Mouse (Mus musculus): ENCODE measurements around the gene Dll1. TPM values are rescaled to one million over a fixed set of nuclear protein-coding genes. Genes with fewer than 3 reads are reported as not detected.
A peak's percentile ranks its signal among the peaks of the same experiment; 100 is the strongest.

The Dll1 gene
- total RNA-seq, 2 experiments from 2014 or later: 10.7 to 11.8 TPM

DNA sequence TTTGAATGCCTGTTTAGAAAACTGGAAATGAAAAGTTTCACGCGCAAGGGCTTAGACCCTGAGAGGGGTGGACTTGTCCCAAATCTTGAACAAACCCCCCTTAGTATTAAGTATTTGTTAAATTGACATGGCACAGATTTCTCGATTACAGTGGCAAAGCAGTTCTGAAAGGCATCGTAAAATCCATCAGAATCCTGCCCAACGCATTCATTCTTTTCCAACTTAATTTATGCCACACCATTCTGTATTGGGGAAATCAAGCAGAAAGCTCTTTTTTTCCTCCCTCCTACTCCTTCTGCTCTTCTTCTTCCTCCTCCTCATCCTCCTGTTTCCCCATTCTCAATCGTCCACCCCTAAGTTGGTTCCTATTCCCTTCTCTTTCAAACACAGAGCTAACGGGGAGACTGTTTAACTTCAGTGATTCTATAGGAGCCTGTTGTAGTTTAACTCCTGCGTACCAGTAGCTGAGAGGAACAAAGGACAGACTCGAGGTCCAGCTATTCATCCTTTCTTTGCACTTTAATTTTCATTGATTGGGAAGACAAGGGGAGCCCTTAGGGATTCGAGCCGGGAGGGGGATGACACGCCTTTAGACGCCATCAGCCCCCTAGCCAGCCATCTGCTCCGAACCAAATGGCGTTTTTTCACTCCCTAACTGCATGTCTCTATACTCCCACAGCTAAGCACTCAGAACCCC lies 1.9 kb upstream of the Dll1 start:
- DNase-seq: peak in 1 of 2 experiments; percentile 30

- DNase-seq: no peak
These were observed 1.2 kb upstream of the Dll1 start for GRCm38 (mm10) chr17:15377901-15378300.

DNA sequence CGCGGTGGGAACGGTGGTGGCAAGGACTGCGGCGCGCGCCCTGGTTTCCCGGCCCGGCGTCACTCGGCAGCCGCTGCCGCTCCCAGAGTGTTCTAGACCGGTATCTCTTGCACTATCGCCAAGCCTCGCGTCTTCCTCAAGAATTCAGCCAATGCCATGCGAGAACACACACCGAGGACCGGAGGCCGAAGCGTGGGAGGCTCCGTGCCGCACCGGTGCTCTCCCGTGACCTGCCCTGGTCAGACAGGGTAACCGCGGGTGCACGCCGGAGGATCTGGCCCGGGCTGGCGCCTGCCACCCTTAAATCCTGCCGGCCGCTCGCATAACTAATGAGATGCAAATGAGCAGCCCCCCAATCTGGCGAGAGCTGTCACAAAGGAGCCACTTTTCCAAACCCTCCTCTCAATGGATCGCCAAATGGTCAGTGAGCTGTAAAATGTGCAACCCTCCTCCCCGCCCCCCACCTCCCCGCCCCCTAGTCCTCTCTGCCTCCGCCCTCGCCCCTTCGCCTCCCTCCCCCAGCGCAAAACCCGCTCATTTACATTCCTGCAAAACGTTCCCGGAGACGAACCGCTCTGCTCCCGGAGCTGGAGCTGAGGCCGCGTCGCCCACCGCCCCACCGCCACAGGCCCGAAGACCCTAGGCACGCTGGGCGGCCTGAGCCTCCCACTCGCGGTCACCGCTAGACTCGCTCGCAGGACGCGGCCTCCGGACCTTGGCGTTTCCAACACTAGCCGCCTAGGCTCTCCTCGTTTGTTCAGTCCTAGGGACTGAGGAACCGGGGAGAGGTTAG lies 775 bp downstream of the Dll1 start:
- DNase-seq: peak; percentile 70

GRCm38 (mm10) chr17:15375224-15375623 lies 1.4 kb downstream of the Dll1 start:
- no peak for DNase-seq

GRCm38 (mm10) chr17:15374321-15375141 lies 2.1 kb downstream of the Dll1 start:
- DNase-seq: no peak

DNA sequence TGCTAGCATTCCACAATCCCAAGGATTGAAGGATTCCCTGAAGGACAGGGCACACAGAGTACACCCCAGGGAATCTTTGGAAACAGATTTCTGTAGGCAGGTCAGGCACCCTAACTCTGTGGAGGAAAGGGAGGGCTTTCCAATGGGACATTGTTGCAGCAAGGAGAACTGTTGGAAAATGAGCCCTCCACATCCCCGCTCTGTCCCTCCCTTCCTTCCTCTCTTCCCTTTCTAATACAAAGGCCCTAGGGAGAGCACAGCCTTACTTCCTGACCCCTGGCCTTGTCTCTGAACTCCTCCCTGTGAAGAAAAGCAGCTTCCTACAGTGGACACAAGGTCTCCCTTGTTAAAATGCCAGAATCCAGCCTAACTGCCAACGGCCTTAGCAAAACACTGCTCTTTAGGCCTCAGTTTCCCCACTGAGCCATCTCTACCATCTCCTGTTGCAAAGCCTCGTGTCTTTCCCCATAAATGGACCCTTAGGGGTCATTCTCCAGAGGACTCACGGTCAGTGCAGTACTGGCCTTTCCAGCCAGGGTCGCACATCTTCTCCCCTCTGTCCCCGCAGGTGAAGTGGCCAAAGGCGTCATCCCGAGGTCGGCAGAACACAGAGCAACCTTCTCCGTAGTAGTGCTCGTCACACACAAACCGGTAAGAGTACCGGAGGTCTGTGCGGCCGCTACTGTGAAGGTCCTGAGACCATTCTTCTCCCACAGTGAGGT lies 3.6 kb downstream of the Dll1 start:
- DNase-seq: no peak

- DNase-seq: no peak
These were observed 4.5 kb downstream of the Dll1 start for GRCm38 (mm10) chr17:15371967-15372835.

DNA sequence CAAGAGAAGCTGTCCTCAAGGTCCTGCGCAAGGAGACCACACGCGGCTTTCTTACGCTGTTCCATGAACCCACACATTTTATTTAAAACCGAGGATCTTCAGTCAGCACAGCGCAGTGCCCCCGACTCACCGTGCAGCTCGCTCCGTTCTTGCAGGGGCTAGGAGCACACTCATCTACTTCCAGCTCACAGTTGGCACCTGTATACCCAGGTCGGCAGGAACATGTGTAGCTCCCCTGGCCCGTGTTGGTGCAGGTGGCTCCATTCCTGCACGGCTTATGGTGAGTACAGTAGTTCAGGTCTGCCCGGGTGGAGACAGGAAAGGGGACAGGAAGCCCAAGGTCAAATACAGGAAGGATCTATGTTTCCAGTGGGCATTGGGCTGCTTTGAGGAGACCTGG lies 6.3 kb downstream of the Dll1 start:
- no peak for DNase-seq

DNA sequence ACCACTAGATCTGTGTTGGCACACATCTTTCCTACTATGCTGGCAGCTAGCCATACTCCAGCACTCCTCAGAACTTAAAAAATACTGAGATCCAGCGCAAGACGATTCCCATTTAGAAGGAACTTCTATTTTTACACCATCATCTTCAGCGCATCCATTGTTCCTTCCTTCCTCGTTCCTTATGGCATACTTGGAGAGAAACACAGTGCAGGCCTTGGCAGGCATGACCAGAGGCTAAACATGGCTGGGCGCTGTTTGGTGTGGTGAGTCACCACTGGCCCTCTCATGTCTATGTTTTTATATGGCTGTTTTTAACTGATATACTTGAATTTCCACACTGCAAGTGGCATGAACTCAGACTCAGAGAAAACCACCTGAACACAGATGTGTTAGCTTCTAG lies 11.0 kb downstream of the Dll1 start:
- no peak for DNase-seq

DNA sequence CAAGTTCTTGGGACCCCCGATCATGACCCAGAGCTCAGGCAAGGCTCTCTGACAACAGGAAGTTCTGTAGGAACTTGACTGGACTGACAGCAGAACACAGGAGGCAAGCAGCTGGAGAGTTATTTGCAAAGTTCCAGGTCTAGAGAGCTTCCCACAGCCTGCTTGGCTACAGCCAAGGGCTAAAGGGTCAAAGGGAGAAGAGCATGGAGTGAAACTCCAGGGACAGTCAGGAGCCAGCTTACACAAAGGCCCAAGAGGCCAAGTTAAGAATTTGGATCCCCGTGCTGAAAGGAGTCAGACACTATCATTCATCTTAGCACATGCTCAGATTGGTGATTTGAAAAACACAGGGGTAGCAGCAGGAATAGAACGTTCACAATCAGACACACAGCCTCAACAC lies 13.0 kb downstream of the Dll1 start:
- DNase-seq: no peak

DNA sequence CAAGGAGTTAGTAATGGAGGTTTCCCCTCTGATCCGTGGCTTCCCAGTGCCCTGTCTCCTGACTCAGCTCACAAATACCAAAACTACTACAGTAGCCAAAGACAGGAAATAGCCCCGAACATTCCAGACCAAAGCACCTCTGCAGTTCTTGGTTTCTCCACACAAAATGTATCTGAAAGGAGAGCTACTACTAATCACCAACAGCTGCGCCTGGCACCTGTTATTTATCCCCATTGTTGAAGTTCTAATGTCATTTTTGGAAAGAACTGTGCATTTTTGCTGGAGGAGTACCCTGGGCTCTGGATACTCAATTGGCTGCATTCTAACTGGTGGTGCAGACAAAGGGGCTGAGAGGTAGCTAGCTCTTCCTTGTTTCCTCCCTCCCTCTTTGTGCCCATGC lies 19.6 kb downstream of the Dll1 start:
- no peak for DNase-seq

- no peak for DNase-seq
These were observed 20.1 kb downstream of the Dll1 start for GRCm38 (mm10) chr17:15356526-15356925.

DNA sequence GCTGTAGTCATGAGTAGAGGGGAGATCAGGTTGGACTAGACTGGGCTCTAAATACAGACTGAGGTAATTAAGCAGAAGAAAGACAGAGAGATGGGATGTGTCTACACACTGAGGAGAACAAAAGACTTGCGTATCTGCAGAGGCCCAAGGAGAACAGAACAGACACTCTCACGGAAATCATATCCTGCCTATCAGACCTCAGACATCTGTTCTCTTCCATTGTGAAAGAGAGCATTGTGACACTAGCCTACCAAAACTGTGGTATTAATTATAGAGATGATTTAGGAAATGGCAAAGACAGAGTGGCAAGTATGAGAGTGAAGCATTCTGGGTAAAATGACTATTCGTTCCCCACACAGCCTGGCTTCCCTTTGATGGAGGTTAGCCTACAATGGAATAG lies 21.6 kb downstream of the Dll1 start:
- no peak for DNase-seq

DNA sequence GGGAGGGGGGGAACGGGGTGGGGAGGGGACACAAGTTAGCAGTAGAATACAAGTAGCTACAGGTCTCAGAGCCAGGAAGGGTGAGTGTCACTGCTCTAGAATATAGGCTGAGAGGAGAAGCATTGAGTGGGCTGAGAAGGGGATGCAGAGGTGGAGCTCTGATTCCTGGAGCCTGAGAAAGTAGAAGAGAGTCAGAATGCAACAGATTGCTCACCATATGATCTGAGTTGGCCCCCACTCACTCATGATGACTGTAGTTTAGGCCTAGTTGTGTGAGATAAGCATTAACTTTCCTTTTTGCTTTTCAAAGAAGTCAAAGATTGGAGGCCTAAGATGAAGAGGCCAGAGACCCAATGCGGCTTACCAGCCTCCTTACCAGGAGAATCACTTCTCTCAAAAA lies 22.7 kb downstream of the Dll1 start:
- DNase-seq: no peak

DNA sequence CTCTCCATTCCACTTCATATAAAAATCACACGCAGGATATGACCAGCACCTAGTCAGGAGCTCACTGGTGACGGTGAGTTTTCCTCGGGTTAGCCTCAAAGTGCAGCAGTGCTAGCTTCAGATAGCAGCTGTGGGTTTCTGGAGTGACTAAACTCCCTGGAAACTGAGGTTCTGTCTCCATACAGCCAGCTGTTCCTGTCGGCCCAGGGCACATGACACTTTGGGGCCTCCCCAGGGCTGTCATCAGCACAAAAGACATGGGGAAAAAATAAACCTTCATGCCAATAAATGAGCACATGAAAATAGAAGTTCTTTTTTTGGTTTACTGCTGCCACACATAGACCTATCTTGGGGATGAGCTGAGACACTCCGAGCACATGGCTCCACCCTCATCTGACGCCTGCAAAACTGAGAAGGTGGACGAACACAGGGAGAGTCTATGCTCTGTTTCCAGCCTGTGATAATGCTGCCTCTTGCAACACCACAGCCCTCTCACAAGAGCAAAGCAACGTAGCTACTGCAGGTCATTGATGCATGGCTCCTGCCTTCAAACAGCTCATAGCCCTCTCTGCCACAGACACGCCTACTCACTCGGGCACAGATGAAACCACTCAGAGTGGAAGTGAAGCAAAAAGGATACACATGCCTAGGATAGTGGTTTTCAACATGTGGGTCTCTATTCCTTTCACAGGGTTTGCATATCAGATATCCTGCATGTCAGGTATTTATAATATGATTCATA lies 23.6 kb downstream of the Dll1 start:
- no peak for DNase-seq

DNA sequence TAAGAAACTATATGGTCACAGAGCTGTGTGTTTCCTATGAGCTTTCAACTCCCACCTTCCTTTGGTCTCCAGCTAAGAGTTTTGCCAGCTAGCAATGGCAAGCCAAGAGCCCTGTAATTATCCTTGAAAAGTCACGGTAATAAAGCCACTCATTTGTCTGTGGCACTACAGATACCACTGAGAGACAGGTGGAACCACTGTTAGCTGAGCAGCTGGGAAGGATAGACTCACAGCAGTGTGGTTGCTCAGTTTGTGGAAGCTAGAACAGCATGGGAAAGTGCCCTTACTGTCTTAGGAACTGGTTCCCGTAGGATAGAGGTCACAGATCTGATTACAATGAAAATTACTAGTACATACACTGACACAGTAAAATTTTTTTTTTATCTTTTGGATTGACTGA lies 26.5 kb downstream of the Dll1 start:
- no peak for DNase-seq

GRCm38 (mm10) chr17:15343071-15343822 lies 33.4 kb downstream of the Dll1 start:
- peak; percentile 18 to 26 for DNase-seq

- DNase-seq: no peak
These were observed 38.8 kb downstream of the Dll1 start for GRCm38 (mm10) chr17:15337906-15338305.

DNA sequence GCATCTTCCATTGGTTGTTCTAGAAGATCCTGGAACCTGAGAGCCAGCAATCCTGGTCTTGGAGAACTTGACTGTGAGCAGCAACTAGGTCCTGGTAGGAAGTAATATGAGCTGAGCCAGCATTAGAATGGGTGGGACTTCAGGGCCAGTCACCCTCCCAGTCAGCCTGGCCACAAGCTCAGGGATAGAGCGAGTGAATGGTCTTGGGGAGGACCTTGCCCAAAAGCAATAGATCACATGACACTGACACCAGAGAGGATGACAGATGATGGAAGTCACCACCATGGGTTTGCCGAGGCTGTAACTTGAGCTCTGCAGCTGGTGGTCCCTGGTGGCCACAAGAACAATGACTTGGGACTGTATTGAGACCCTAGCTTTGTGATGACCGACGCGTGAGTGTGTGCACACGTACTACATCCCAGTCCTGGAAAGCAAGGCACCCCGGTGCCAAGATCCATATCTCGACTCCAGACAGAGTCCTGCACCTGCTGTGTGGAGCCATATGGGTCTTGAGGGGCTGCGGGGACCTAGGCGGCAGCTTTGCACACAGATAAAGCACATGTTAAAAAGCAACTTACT lies 46.8 kb downstream of the Dll1 start:
- DNase-seq: no peak

GRCm38 (mm10) chr17:15327106-15327505 lies 49.6 kb downstream of the Dll1 start:
- DNase-seq: no peak

All from layer of hippocampus, postnatal 36 days (tissue).